Comparison of ENCODE assay signal across 20 mouse cellular contexts in the genomic region with DNA sequence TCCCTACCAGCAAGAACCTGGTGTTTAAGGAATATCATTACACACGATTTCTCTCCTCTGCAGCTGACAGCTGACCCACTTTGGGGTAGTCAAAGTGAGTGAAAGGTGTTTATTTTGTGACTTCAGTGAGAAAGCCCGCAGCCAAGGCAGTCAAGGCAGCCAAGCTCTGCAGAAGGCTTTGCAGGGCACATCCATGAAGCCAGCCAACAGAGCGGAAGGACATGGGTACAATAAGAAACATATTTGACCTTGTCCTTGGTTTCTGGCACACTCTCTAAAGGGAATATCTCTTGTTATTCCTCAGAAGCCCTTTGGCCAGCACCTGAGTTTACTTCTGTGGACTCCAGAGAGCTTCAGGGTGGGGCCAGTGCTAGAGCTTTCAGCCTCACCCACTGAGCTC.
"Had no signal": no experiment of that assay in that cellular context is flagged by ENCODE, and none has a peak within 500 bp of the region (broad histone marks: within the 10 kb centered on the region; RNA-seq: fewer than 3 reads in every experiment).

No protein-coding gene starts in this region.

- H3K36me3 ChIP-seq: stomach, embryonic 15.5 days had no signal

- H3K4me3 ChIP-seq: limb, embryonic 12.5 days; limb, embryonic 15.5 days; lung, embryonic 15.5 days; megakaryocyte, embryonic 14.5 days; midbrain, embryonic 10.5 days; midbrain, embryonic 13.5 days; myocyte; neural tube, embryonic 13.5 days; stomach, embryonic 15.5 days had no signal

- H3K27me3 ChIP-seq: limb, embryonic 12.5 days; limb, embryonic 15.5 days; lung, embryonic 15.5 days; megakaryocyte, embryonic 14.5 days; midbrain, embryonic 13.5 days; neural tube, embryonic 13.5 days; stomach, embryonic 15.5 days had no signal

- DNase-seq: kidney, adult 18-20 months; kidney, postnatal 36 days; left cerebral cortex, postnatal 4 days; liver, postnatal 0 days; retina, postnatal 1 day; right cerebral cortex, postnatal 25 days; spleen, adult 18-20 months; thymus, adult 2 months; thymus, postnatal 25 days had no signal

- H3K27ac ChIP-seq: kidney, postnatal 0 days; limb, embryonic 12.5 days; limb, embryonic 15.5 days; liver, embryonic 14.5 days; lung, embryonic 15.5 days; midbrain, embryonic 10.5 days; midbrain, embryonic 13.5 days; neural tube, embryonic 13.5 days; stomach, embryonic 15.5 days had no signal
